Mouse (Mus musculus) heart, embryonic 16.5 days (tissue): ENCODE measurements around the gene Pigx. TPM values are rescaled to one million over a fixed set of nuclear protein-coding genes. Genes with fewer than 3 reads are reported as not detected.

ENCODE experiments used
- ATAC-seq: fragments of 200-750 bp; cut with Nextera tagmentation; replicated peaks from 2 replicates; pipeline ENCODE4 v1.8.0; 2017; ENCODE audit warnings: moderate number of reproducible peaks; ENCODE audit not compliant: insufficient read depth, low FRiP score; ENCODE audit errors: extremely low read depth
- H3K27ac ChIP-seq: fragments of 300-500 bp; sonication (generic); 2 replicates; pipeline ENCODE4 v1.5.1; 2014; ENCODE audit warnings: mild to moderate bottlenecking, low read length, control low read depth, moderate library complexity
- H3K27me3 ChIP-seq: fragments of 300-500 bp; sonication (generic); 2 replicates; pipeline ENCODE4 v1.6.1; 2014; ENCODE audit warnings: low read length, mixed read lengths; ENCODE audit not compliant: control insufficient read depth, insufficient read depth
- H3K36me3 ChIP-seq: fragments of 300-500 bp; sonication (generic); 2 replicates; pipeline ENCODE4 v1.6.1; 2014; ENCODE audit not compliant: control insufficient read depth, insufficient read depth
- H3K4me1 ChIP-seq: fragments of 300-500 bp; sonication (generic); 2 replicates; pipeline ENCODE4 v1.6.1; 2014; ENCODE audit warnings: low read length, mixed read lengths; ENCODE audit not compliant: control insufficient read depth, insufficient read depth
- H3K4me2 ChIP-seq: fragments of 300-500 bp; sonication (generic); 2 replicates; pipeline ENCODE4 v1.6.1; 2014; ENCODE audit warnings: low read depth, mild to moderate bottlenecking, control low read depth, low read length
- H3K4me3 ChIP-seq: fragments of 300-500 bp; sonication (generic); 2 replicates; pipeline ENCODE4 v1.5.1; 2014; ENCODE audit warnings: mild to moderate bottlenecking, control low read depth, low read length
- H3K9ac ChIP-seq: fragments of 300-500 bp; sonication (generic); 2 replicates; pipeline ENCODE4 v1.6.1; 2014; ENCODE audit warnings: low read length, control low read depth
- H3K9me3 ChIP-seq: fragments of 300-500 bp; sonication (generic); replicated peaks from 2 replicates; pipeline ENCODE4 v1.6.1; 2016; ENCODE audit warnings: low read length; ENCODE audit not compliant: control insufficient read depth
- WGBS: fragments of 180-500 bp; shearing (Covaris S2); extraction: QIAGEN DNeasy Blood & Tissue Kit; methylation state at CpG from one replicate; pipeline ENCODE4 v1.1.7; 2014; 5-methylcytosine and 5-hydroxymethylcytosine counted together
- polyA plus RNA-seq: library from polyadenylated mRNA; unstranded; fragments of >200 nt; fragmentation: Nextera tagmentation; extraction: Ambion mirVana; gene quantifications from 2 replicates; pipeline ENCODE4 v1.2.1, GENCODE M21; 2015

Gene Pigx
- polyA plus RNA-seq, 1 experiment from 2014 or later: 73.0 TPM

- Histone ChIP-seq H3K27me3 (no peaks in the 10 kb centered on the region), H3K36me3 (no peaks in the 10 kb centered on the region), H3K9ac (no peak overlapping the region), H3K4me1 (peaks cover 9% of the 10 kb centered on the region), H3K9me3 (no peaks in the 10 kb centered on the region), H3K4me2 (peak overlapping the region; percentile 22; the same call in 1 of the 2 replicates), H3K27ac (no peak overlapping the region), H3K4me3 (no peak overlapping the region)
- 14% methylated on average over 15 of the region's 15 CpGs for WGBS
- no peak; the same call in 1 of the 2 replicates for ATAC-seq
Observed at GRCm38 (mm10) chr16:32114968-32115695, 15.6 kb upstream of the Pigx start.

DNA sequence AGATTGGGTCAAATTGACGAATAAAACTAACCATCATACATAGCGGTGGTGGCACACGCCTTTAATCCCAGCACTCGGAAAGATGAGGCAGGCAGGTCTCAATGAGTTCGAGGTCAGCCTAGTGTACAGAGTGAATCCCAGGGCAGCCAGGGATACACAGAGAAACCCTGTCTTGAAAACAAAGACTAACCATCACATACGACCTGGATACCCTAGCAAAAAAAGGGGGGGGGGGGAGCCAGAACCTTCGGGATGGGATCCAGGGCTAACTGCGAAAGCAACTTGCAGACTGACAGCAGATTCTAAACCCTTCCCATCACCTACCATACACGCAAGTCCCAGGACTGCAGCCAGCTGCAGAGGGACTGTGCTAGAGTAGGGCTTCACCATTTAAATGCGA, 14.9 kb upstream of the Pigx start:
- Histone ChIP-seq H3K27ac (peak overlapping the region; percentile 70; the same call in 1 of the 2 replicates), H3K9ac (no peak overlapping the region)

GRCm38 (mm10) chr16:32113541-32114218, 14.1 kb upstream of the Pigx start:
- ATAC-seq: peak; percentile 74
- Histone ChIP-seq H3K9ac (no peak overlapping the region), H3K4me1 (peaks cover 9% of the 10 kb centered on the region), H3K9me3 (no peaks in the 10 kb centered on the region), H3K4me3 (no peak overlapping the region), H3K27ac (peak overlapping the region; percentile 70), H3K27me3 (no peaks in the 10 kb centered on the region), H3K4me2 (peak overlapping the region; percentile 41), H3K36me3 (no peaks in the 10 kb centered on the region)
- 45% methylated on average over 23 of the region's 23 CpGs for WGBS

More for the DNA sequence above, 14.9 kb upstream of the Pigx start:
- ATAC-seq: no peak
- Histone ChIP-seq H3K4me2 (no peak overlapping the region; the same call in 1 of the 2 replicates), H3K9me3 (no peaks in the 10 kb centered on the region), H3K36me3 (no peaks in the 10 kb centered on the region), H3K27me3 (no peaks in the 10 kb centered on the region), H3K4me1 (peaks cover 9% of the 10 kb centered on the region), H3K4me3 (no peak overlapping the region)
- 82% methylated on average over 10 of the region's 10 CpGs for WGBS

DNA sequence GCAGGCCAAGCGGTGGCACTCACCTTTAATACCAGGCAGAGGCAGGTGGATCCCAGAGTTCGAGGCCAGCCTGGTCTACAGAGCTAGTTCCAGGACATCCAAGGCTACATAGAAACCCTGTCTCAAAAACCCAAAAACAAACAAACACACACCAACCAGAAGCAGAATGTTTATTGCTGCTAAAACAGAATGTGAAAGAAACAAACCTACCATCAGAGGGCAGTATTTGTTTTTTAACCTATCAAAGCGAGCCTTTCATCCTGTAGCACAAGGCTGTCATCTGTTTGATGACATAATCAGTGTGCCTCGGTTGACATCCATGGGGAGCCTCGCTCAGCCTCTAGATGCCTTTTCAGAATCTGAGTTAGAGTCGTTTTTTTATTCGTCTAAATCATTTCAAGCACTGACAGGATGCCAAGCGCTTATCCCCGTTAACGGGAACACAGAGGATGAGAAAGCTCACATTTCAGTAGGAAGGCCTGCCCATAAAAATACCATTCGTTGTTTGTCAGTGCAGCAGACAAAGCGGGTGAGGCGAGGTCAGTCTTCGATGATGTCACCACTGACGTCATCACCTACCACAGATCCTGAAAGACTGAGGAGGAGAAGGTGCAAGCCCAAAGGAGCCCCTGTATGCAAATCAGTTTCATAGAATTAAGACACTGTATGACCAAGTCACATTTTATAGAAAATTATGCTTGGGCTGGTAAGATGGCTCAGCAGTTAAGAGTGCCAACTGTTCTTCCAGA, 11.6 kb upstream of the Pigx start:
- Histone ChIP-seq H3K27me3 (no peaks in the 10 kb centered on the region), H3K27ac (no peak overlapping the region), H3K9me3 (no peaks in the 10 kb centered on the region), H3K4me1 (peaks cover 7% of the 10 kb centered on the region), H3K36me3 (peaks cover 5% of the 10 kb centered on the region; the same call in 1 of the 2 replicates), H3K4me2 (no peak overlapping the region), H3K4me3 (no peak overlapping the region), H3K9ac (no peak overlapping the region)
- ATAC-seq: no peak
- WGBS: 64% methylated on average over 15 of the region's 15 CpGs

DNA sequence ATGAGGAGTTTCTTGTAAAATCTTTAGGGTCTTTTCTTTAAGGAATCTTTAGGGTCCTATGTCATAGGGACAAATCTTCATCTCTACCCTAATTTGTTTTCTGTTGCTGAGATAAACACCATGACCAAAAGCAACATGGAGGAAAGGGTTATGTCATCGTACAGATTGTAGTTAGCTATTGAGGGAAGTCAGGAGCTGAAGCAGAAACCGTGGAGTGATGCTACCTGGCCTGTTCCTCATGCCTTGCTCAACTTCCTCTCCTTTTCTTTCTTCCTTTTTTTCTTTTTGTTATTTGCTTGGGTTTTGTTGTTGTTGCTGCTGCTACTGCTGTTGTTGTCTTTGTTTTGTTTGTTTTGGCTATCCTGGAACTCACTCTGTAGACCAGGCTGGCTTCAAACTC, 9.0 kb upstream of the Pigx start:
- Histone ChIP-seq H3K27me3 (no peaks in the 10 kb centered on the region), H3K27ac (no peak overlapping the region), H3K9me3 (peaks cover 2% of the 10 kb centered on the region; the same call in 1 of the 2 replicates), H3K4me3 (no peak overlapping the region), H3K36me3 (peaks cover 14% of the 10 kb centered on the region), H3K4me2 (no peak overlapping the region), H3K4me1 (no peaks in the 10 kb centered on the region), H3K9ac (no peak overlapping the region)
- ATAC-seq: no peak
- 80% methylated on average over 2 of the region's 2 CpGs for WGBS

GRCm38 (mm10) chr16:32108170-32108569, 8.6 kb upstream of the Pigx start:
- WGBS: 69% methylated on average over 7 of the region's 7 CpGs
- H3K27me3 ChIP-seq: no peaks in the 10 kb centered on the region
- peak overlapping the region; percentile 40; the same call in 1 of the 2 replicates for H3K27ac ChIP-seq
- H3K36me3 ChIP-seq: peaks cover 17% of the 10 kb centered on the region
- no peaks in the 10 kb centered on the region for H3K4me1 ChIP-seq
- H3K9ac ChIP-seq: no peak overlapping the region
- no peak; the same call in 1 of the 2 replicates for ATAC-seq
- peak overlapping the region; percentile 13 for H3K4me2 ChIP-seq
- H3K4me3 ChIP-seq: no peak overlapping the region
- H3K9me3 ChIP-seq: peaks cover 2% of the 10 kb centered on the region; the same call in 1 of the 2 replicates

- H3K4me2 ChIP-seq: peak overlapping the region; percentile 13; the same call in 1 of the 2 replicates
- no peaks in the 10 kb centered on the region for H3K4me1 ChIP-seq
- H3K9ac ChIP-seq: no peak overlapping the region
- peaks cover 2% of the 10 kb centered on the region; the same call in 1 of the 2 replicates for H3K9me3 ChIP-seq
- peaks cover 19% of the 10 kb centered on the region for H3K36me3 ChIP-seq
- H3K27ac ChIP-seq: peak overlapping the region; percentile 40
- no peaks in the 10 kb centered on the region for H3K27me3 ChIP-seq
- H3K4me3 ChIP-seq: no peak overlapping the region
- 80% methylated on average over 12 of the region's 12 CpGs for WGBS
- ATAC-seq: peak; percentile 58; the same call in 1 of the 2 replicates
Observed at GRCm38 (mm10) chr16:32107342-32108045, 8.0 kb upstream of the Pigx start.

DNA sequence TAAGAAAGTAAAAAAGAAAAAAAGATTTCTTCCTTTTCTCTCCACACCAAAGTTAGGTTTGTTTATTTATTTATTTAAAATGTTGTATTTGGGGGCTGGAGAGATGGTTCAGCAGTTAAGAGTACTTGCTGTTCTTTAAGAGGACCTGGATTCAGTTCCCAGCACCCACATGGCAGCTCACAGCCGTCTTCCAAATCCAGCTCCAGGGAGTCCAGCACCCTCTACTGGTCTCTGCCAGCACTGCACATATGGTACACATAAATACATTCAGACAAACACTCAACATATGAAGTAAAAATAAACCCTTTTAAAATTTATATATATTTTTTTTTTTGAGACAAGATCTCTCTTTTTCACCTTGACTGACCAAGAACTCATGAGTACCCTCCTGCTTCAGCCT, 6.2 kb upstream of the Pigx start:
- WGBS: 96% methylated on average over 1 of the region's 1 CpGs
- Histone ChIP-seq H3K27ac (no peak overlapping the region), H3K4me1 (no peaks in the 10 kb centered on the region), H3K9me3 (peaks cover 2% of the 10 kb centered on the region; the same call in 1 of the 2 replicates), H3K4me3 (no peak overlapping the region), H3K4me2 (no peak overlapping the region), H3K9ac (no peak overlapping the region), H3K36me3 (peaks cover 19% of the 10 kb centered on the region), H3K27me3 (no peaks in the 10 kb centered on the region)
- ATAC-seq: no peak
